Mouse (Mus musculus): ENCODE results near the gene Serpinb1a.

- TF ChIP-seq CTCF (IDR thresholded peaks at IDR 0.05; ENCODE audit: low read depth) (no peak), EP300 (IDR thresholded peaks at IDR 0.05; ENCODE audit: low read depth) (no peak)
These were observed 55.8 kb downstream of the Serpinb1a start for GRCm38 (mm10) chr13:32795166-32795565.
